Mouse (Mus musculus): ENCODE data around the gene Ubtd1.
"Not testable (repeated sequence)": the region's sequence is repeated elsewhere in the genome, so short reads cannot be mapped to it uniquely, and the experiment has no call there.

Ubtd1 gene

GRCm38 (mm10) chr19:42068441-42069240 lies 87.1 kb downstream of the Ubtd1 start:
- DNase-seq (ENCODE audit: low read depth) = no peak

- DNase-seq (ENCODE audit: low read depth) = no peak
Observed at GRCm38 (mm10) chr19:42069241-42069525, 87.6 kb downstream of the Ubtd1 start.

- no peak for DNase-seq (ENCODE audit: low read depth)
Observed at GRCm38 (mm10) chr19:42071221-42071620, 89.7 kb downstream of the Ubtd1 start.

- no peak for DNase-seq (ENCODE audit: low read depth)
Observed at GRCm38 (mm10) chr19:42071886-42072608, 90.5 kb downstream of the Ubtd1 start.

- DNase-seq (ENCODE audit: low read depth) = no peak
Observed at GRCm38 (mm10) chr19:42072802-42073201, 91.2 kb downstream of the Ubtd1 start.

GRCm38 (mm10) chr19:42075051-42075450 lies 93.5 kb downstream of the Ubtd1 start:
- DNase-seq (ENCODE audit: low read depth) = no peak

GRCm38 (mm10) chr19:42075992-42076391 lies 94.4 kb downstream of the Ubtd1 start:
- no peak for DNase-seq (ENCODE audit: low read depth)

- DNase-seq (ENCODE audit: low read depth) = no peak
Observed at GRCm38 (mm10) chr19:42078566-42078965, 97.0 kb downstream of the Ubtd1 start.

GRCm38 (mm10) chr19:42079006-42079405 lies 97.4 kb downstream of the Ubtd1 start:
- DNase-seq (ENCODE audit: low read depth) = peak; percentile 25

- no peak for DNase-seq (ENCODE audit: low read depth)
Observed at GRCm38 (mm10) chr19:42079950-42080349, 98.4 kb downstream of the Ubtd1 start.

- no peak for DNase-seq (ENCODE audit: low read depth)
Observed at GRCm38 (mm10) chr19:42080469-42080868, 98.9 kb downstream of the Ubtd1 start.

GRCm38 (mm10) chr19:42081613-42082012 lies 100.0 kb downstream of the Ubtd1 start:
- not testable (repeated sequence) for DNase-seq (ENCODE audit: low read depth)
